Mouse (Mus musculus): ENCODE data around the gene Lrrc28. TPM values are rescaled to one million over a fixed set of nuclear protein-coding genes. Genes with fewer than 3 reads are reported as not detected.

Lrrc28 gene
- polyA plus RNA-seq, 2 experiments: 5.0 to 11.3 TPM

- Histone ChIP-seq H3K4me3 (ENCODE audit: insufficient read depth in 1 of 2, low read depth in 2 of 2, low read length in 2 of 2) (no peak overlapping the region), H3K36me3 (replicated peaks; ENCODE audit: control insufficient read depth, insufficient read depth, low read depth) (no peaks in the 10 kb centered on the region), H3K27ac (no peak overlapping the region), H3K4me2 (ENCODE audit: low read depth) (no peak overlapping the region), H3K9me3 (ENCODE audit: control insufficient read depth, low read length) (no peaks in the 10 kb centered on the region), H3K27me3 (ENCODE audit: control insufficient read depth, insufficient read depth, low read length) (no peaks in the 10 kb centered on the region), H3K9ac (replicated peaks) (no peak overlapping the region), H3K4me1 (replicated peaks; ENCODE audit: control insufficient read depth in 2 of 2, insufficient read depth in 2 of 2, low read length in 1 of 2) (peaks cover 1 to 3% of the 10 kb centered on the region in 2 experiments; a peak in 2 of 4 replicates)
- no peak for TF ChIP-seq EP300 (IDR thresholded peaks at IDR 0.05; ENCODE audit: low read depth)
- no peak for TF ChIP-seq CTCF (IDR thresholded peaks at IDR 0.05; ENCODE audit: low read depth)
- WGBS (ENCODE audit: insufficient replicate concordance): 91% methylated on average over 3 of the region's 3 CpGs
- no peak for ATAC-seq (ENCODE audit: insufficient read depth)
- no peak for DNase-seq (ENCODE audit: low read depth in 3 of 3, low spot score in 3 of 3)
Measured at GRCm38 (mm10) chr7:67639006-67639405, 6.1 kb downstream of the Lrrc28 start.

GRCm38 (mm10) chr7:67636161-67636560 lies 8.9 kb downstream of the Lrrc28 start:
- Histone ChIP-seq H3K4me3 (ENCODE audit: insufficient read depth in 1 of 2, low read depth in 2 of 2, low read length in 2 of 2) (no peak overlapping the region), H3K4me2 (ENCODE audit: low read depth) (no peak overlapping the region), H3K27me3 (ENCODE audit: control insufficient read depth, insufficient read depth, low read length) (no peaks in the 10 kb centered on the region), H3K27ac (no peak overlapping the region), H3K36me3 (replicated peaks; ENCODE audit: control insufficient read depth, insufficient read depth, low read depth) (no peaks in the 10 kb centered on the region), H3K4me1 (replicated peaks; ENCODE audit: control insufficient read depth in 2 of 2, insufficient read depth in 2 of 2, low read length in 1 of 2) (peaks cover 0 to 3% of the 10 kb centered on the region in 2 experiments; a peak in 2 of 4 replicates), H3K9me3 (ENCODE audit: control insufficient read depth, low read length) (no peaks in the 10 kb centered on the region), H3K9ac (replicated peaks) (no peak overlapping the region)
- ATAC-seq (ENCODE audit: insufficient read depth) (no peak), DNase-seq (ENCODE audit: low read depth in 3 of 3, low spot score in 3 of 3) (no peak)
- no peak for TF ChIP-seq EP300 (IDR thresholded peaks at IDR 0.05; ENCODE audit: low read depth)
- WGBS (ENCODE audit: insufficient replicate concordance): 51% methylated on average over 2 of the region's 2 CpGs

- H3K9ac ChIP-seq (replicated peaks): no peak overlapping the region
- no peak for DNase-seq (ENCODE audit: low read depth in 3 of 3, low spot score in 3 of 3)
- no peaks in the 10 kb centered on the region for H3K9me3 ChIP-seq (ENCODE audit: control insufficient read depth, low read length)
- no peak for TF ChIP-seq EP300 (IDR thresholded peaks at IDR 0.05; ENCODE audit: low read depth)
- TF ChIP-seq CTCF (IDR thresholded peaks at IDR 0.05; ENCODE audit: low read depth): no peak
- ATAC-seq (ENCODE audit: insufficient read depth): no peak
- H3K4me2 ChIP-seq (ENCODE audit: low read depth): no peak overlapping the region
- no peak overlapping the region for H3K27ac ChIP-seq
- no peak overlapping the region for H3K4me3 ChIP-seq (ENCODE audit: insufficient read depth in 1 of 2, low read depth in 2 of 2, low read length in 2 of 2)
- no peaks in the 10 kb centered on the region for H3K27me3 ChIP-seq (ENCODE audit: control insufficient read depth, insufficient read depth, low read length)
- H3K4me1 ChIP-seq (replicated peaks; ENCODE audit: control insufficient read depth in 2 of 2, insufficient read depth in 2 of 2, low read length in 1 of 2): peaks cover 0 to 3% of the 10 kb centered on the region in 2 experiments; a peak in 2 of 4 replicates
- WGBS (ENCODE audit: insufficient replicate concordance): 81% methylated on average over 3 of the region's 3 CpGs
- no peaks in the 10 kb centered on the region for H3K36me3 ChIP-seq (replicated peaks; ENCODE audit: control insufficient read depth, insufficient read depth, low read depth)
Measured at GRCm38 (mm10) chr7:67634210-67634609, 10.9 kb downstream of the Lrrc28 start.

- no peak overlapping the region for H3K4me3 ChIP-seq (ENCODE audit: insufficient read depth in 1 of 2, low read depth in 2 of 2, low read length in 2 of 2)
- WGBS (ENCODE audit: insufficient replicate concordance): 59% methylated on average over 5 of the region's 5 CpGs
- DNase-seq (ENCODE audit: low read depth in 3 of 3, low spot score in 3 of 3): no peak
Measured at GRCm38 (mm10) chr7:67632380-67632779, 12.7 kb downstream of the Lrrc28 start.

GRCm38 (mm10) chr7:67630817-67631216 lies 14.3 kb downstream of the Lrrc28 start:
- Histone ChIP-seq H3K4me1 (replicated peaks; ENCODE audit: control insufficient read depth in 2 of 2, insufficient read depth in 2 of 2, low read length in 1 of 2) (peaks cover 0 to 3% of the 10 kb centered on the region in 2 experiments; a peak in 2 of 4 replicates), H3K27ac (no peak overlapping the region), H3K9ac (replicated peaks) (no peak overlapping the region), H3K9me3 (ENCODE audit: control insufficient read depth, low read length) (no peaks in the 10 kb centered on the region), H3K4me3 (ENCODE audit: insufficient read depth in 1 of 2, low read depth in 2 of 2, low read length in 2 of 2) (no peak overlapping the region), H3K27me3 (ENCODE audit: control insufficient read depth, insufficient read depth, low read length) (no peaks in the 10 kb centered on the region), H3K4me2 (ENCODE audit: low read depth) (no peak overlapping the region), H3K36me3 (replicated peaks; ENCODE audit: control insufficient read depth, insufficient read depth, low read depth) (no peaks in the 10 kb centered on the region)
- no peak for ATAC-seq (ENCODE audit: insufficient read depth)
- no peak for TF ChIP-seq EP300 (IDR thresholded peaks at IDR 0.05; ENCODE audit: low read depth)
- TF ChIP-seq CTCF (IDR thresholded peaks at IDR 0.05; ENCODE audit: low read depth): peak; percentile 94
- 19% methylated on average over 2 of the region's 2 CpGs for WGBS (ENCODE audit: insufficient replicate concordance)
- peak; percentile 42 to 47 (median 45) for DNase-seq (ENCODE audit: low read depth in 3 of 3, low spot score in 3 of 3)

More at GRCm38 (mm10) chr7:67632380-67632779, 12.7 kb downstream of the Lrrc28 start:
- H3K27me3 ChIP-seq (ENCODE audit: control insufficient read depth, insufficient read depth, low read length): no peaks in the 10 kb centered on the region
- H3K4me1 ChIP-seq (replicated peaks; ENCODE audit: control insufficient read depth in 2 of 2, insufficient read depth in 2 of 2, low read length in 1 of 2): peaks cover 0 to 3% of the 10 kb centered on the region in 2 experiments; a peak in 2 of 4 replicates
- H3K36me3 ChIP-seq (replicated peaks; ENCODE audit: control insufficient read depth, insufficient read depth, low read depth): no peaks in the 10 kb centered on the region
- no peak for ATAC-seq (ENCODE audit: insufficient read depth)
- no peak overlapping the region for H3K27ac ChIP-seq
- no peaks in the 10 kb centered on the region for H3K9me3 ChIP-seq (ENCODE audit: control insufficient read depth, low read length)
- no peak overlapping the region for H3K4me2 ChIP-seq (ENCODE audit: low read depth)
- TF ChIP-seq EP300 (IDR thresholded peaks at IDR 0.05; ENCODE audit: low read depth) (no peak), CTCF (IDR thresholded peaks at IDR 0.05; ENCODE audit: low read depth) (peak; percentile 72)
- no peak overlapping the region for H3K9ac ChIP-seq (replicated peaks)

Measured in liver, embryonic 14.5 days (tissue).